Mouse (Mus musculus): ENCODE results near the gene Ggta1. TPM values are rescaled to one million over a fixed set of nuclear protein-coding genes. Genes with fewer than 3 reads are reported as not detected.

The Ggta1 gene
- polyA plus RNA-seq, 1 experiment from 2014 or later, result 4.8 TPM

DNA sequence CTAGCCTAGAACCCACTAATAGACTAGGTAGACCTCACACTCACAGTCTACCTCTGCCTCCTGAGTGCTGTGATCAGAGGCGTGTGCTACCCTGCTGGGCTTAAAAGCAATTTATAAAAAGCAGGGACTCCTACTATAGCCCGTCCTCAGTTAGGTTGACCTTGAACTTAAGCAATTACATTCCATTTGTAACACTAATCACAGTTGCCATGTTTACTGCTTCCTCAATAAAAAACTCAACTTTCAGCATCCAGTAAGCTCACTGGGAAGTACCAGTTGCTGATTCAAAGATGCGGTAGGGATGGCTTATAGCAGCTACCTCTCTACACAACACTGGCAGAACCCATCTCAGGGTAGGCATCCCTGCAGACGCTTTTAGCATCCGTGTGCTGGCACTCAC is 19.7 kb downstream of the Ggta1 start:
- no peak overlapping the region for H3K9ac ChIP-seq (replicated peaks)
- no peak overlapping the region for H3K4me2 ChIP-seq (replicated peaks)
- H3K27ac ChIP-seq (replicated peaks), result no peak overlapping the region
- H3K9me3 ChIP-seq, result no peaks in the 10 kb centered on the region
- H3K4me1 ChIP-seq, result no peaks in the 10 kb centered on the region
- no peak for ATAC-seq (replicated peaks)
- no peak overlapping the region for H3K4me3 ChIP-seq
- WGBS, result 79% methylated on average over 5 of the region's 5 CpGs
- no peaks in the 10 kb centered on the region for H3K36me3 ChIP-seq
- H3K27me3 ChIP-seq, result no peaks in the 10 kb centered on the region

DNA sequence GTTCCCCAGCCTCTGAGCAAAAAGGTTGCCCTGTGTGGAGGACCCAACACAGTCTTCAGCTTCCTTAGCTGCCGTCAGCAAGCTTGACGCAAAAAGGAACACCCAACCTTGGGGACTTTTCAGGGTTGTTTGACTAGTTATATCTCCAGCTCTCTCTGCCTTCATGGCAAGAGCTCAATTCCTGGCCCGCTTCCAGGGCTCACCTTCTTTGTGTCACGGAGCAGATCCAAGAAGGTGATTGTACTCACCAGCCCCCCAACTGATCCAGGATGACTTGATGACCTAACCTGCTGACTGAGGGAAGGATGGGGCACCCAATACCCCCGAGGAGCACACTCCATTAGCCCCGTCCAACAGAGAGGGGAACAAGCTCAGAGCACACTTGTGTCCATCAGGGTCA is 21.0 kb downstream of the Ggta1 start:
- Histone ChIP-seq H3K27me3 (no peaks in the 10 kb centered on the region), H3K9me3 (no peaks in the 10 kb centered on the region), H3K4me2 (replicated peaks) (no peak overlapping the region), H3K4me1 (no peaks in the 10 kb centered on the region), H3K36me3 (no peaks in the 10 kb centered on the region), H3K27ac (replicated peaks) (no peak overlapping the region), H3K4me3 (no peak overlapping the region), H3K9ac (replicated peaks) (no peak overlapping the region)
- ATAC-seq (replicated peaks), result no peak
- 79% methylated on average over 6 of the region's 6 CpGs for WGBS

DNA sequence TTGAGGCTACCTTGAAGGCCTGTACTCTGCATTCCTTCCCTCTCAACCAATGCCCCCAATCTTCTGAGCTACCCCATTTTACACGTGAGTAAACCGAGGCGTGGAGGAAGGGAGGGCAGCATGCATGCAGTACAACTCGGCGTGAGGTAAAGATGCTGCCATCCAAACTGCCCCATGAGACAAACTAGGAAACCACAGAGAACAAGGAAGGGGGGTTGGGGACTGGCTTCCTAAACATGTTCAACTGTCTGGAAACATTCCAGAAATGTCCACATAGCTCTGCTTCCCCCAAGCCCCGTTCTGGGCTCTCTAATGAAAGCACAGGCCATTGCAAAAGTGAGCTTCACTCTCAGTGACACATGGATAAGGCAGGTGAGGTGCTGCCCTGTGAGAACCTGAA is 21.6 kb downstream of the Ggta1 start:
- Histone ChIP-seq H3K9me3 (no peaks in the 10 kb centered on the region), H3K4me2 (replicated peaks) (no peak overlapping the region), H3K27ac (replicated peaks) (no peak overlapping the region), H3K36me3 (no peaks in the 10 kb centered on the region), H3K9ac (replicated peaks) (no peak overlapping the region), H3K4me1 (no peaks in the 10 kb centered on the region), H3K4me3 (no peak overlapping the region), H3K27me3 (no peaks in the 10 kb centered on the region)
- WGBS, result 86% methylated on average over 6 of the region's 6 CpGs
- ATAC-seq (replicated peaks), result no peak

DNA sequence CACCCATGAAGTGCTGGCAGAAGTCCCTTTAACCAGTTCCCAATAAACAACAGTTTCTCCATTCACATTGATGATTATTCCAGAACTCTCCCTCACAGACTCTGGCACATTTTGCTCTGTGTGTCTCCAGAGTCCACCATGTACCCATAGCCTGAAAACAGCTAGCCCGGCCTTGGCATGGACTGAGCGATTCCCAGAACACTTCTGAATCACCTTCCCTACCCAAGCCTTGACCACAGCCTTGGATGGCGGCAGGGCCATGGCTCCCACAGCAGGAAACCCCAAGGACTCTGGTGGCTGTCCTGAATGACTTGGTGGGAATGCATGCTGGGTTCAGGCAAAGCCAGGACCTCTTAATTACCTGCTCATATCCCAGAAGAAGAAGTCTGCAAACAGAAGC is 22.6 kb downstream of the Ggta1 start:
- Histone ChIP-seq H3K9ac (replicated peaks) (no peak overlapping the region), H3K4me3 (no peak overlapping the region), H3K27ac (replicated peaks) (no peak overlapping the region), H3K4me2 (replicated peaks) (no peak overlapping the region), H3K4me1 (no peaks in the 10 kb centered on the region), H3K36me3 (no peaks in the 10 kb centered on the region), H3K27me3 (no peaks in the 10 kb centered on the region), H3K9me3 (no peaks in the 10 kb centered on the region)
- WGBS, result 87% methylated on average over 3 of the region's 3 CpGs
- no peak for ATAC-seq (replicated peaks)

- no peaks in the 10 kb centered on the region for H3K9me3 ChIP-seq
- no peak overlapping the region for H3K4me2 ChIP-seq (replicated peaks)
- H3K36me3 ChIP-seq, result no peaks in the 10 kb centered on the region
- WGBS, result 99% methylated on average over 2 of the region's 2 CpGs
- ATAC-seq (replicated peaks), result no peak
- H3K27me3 ChIP-seq, result no peaks in the 10 kb centered on the region
- H3K4me3 ChIP-seq, result no peak overlapping the region
- H3K27ac ChIP-seq (replicated peaks), result no peak overlapping the region
- H3K9ac ChIP-seq (replicated peaks), result no peak overlapping the region
- H3K4me1 ChIP-seq, result no peaks in the 10 kb centered on the region
Observed at GRCm38 (mm10) chr2:35437796-35438195, 25.2 kb downstream of the Ggta1 start.

- no peaks in the 10 kb centered on the region for H3K9me3 ChIP-seq
- H3K36me3 ChIP-seq, result no peaks in the 10 kb centered on the region
- 86% methylated on average over 6 of the region's 6 CpGs for WGBS
- H3K27ac ChIP-seq (replicated peaks), result no peak overlapping the region
- H3K27me3 ChIP-seq, result no peaks in the 10 kb centered on the region
- no peak overlapping the region for H3K4me3 ChIP-seq
- H3K4me2 ChIP-seq (replicated peaks), result no peak overlapping the region
- no peak for ATAC-seq (replicated peaks)
- no peaks in the 10 kb centered on the region for H3K4me1 ChIP-seq
- no peak overlapping the region for H3K9ac ChIP-seq (replicated peaks)
Observed at GRCm38 (mm10) chr2:35434576-35435123, 28.4 kb downstream of the Ggta1 start.

DNA sequence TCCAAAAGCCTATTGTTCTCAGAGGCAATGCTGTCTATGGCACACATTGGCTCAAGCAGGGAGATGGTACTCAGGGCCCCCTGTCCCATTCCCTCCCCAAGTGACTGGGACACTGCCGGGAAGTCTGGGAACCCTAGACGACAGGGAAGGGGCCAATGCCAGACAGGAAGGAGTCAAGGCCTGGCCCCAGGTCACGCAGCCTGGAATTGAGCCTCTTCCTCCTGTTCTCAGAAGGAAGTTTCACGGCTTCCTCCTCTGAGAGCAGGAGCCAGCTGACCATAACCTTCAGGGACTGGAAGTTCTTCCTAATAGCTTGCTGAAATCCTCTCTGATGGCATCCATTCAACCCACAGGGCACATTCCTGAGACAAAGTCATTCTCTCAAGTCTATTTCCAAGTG is 29.6 kb downstream of the Ggta1 start:
- ATAC-seq (replicated peaks), result no peak
- no peak overlapping the region for H3K4me3 ChIP-seq
- 80% methylated on average over 4 of the region's 4 CpGs for WGBS
- no peak overlapping the region for H3K9ac ChIP-seq (replicated peaks)
- H3K27me3 ChIP-seq, result no peaks in the 10 kb centered on the region
- H3K27ac ChIP-seq (replicated peaks), result no peak overlapping the region
- H3K4me1 ChIP-seq, result no peaks in the 10 kb centered on the region
- no peak overlapping the region for H3K4me2 ChIP-seq (replicated peaks)
- H3K36me3 ChIP-seq, result no peaks in the 10 kb centered on the region
- no peaks in the 10 kb centered on the region for H3K9me3 ChIP-seq

GRCm38 (mm10) chr2:35432472-35432871 is 30.6 kb downstream of the Ggta1 start:
- WGBS, result 44% methylated on average over 7 of the region's 7 CpGs
- H3K27me3 ChIP-seq, result no peaks in the 10 kb centered on the region
- H3K4me3 ChIP-seq, result no peak overlapping the region
- no peak overlapping the region for H3K9ac ChIP-seq (replicated peaks)
- no peaks in the 10 kb centered on the region for H3K9me3 ChIP-seq
- ATAC-seq (replicated peaks), result no peak
- no peaks in the 10 kb centered on the region for H3K4me1 ChIP-seq
- H3K27ac ChIP-seq (replicated peaks), result no peak overlapping the region
- no peak overlapping the region for H3K4me2 ChIP-seq (replicated peaks)
- no peaks in the 10 kb centered on the region for H3K36me3 ChIP-seq

GRCm38 (mm10) chr2:35432011-35432410 is 31.0 kb downstream of the Ggta1 start:
- WGBS, result 58% methylated on average over 7 of the region's 7 CpGs

GRCm38 (mm10) chr2:35430806-35431205 is 32.2 kb downstream of the Ggta1 start:
- no peak overlapping the region for H3K4me2 ChIP-seq (replicated peaks)
- no peaks in the 10 kb centered on the region for H3K9me3 ChIP-seq
- H3K9ac ChIP-seq (replicated peaks), result no peak overlapping the region
- no peaks in the 10 kb centered on the region for H3K27me3 ChIP-seq
- WGBS, result 78% methylated on average over 8 of the region's 8 CpGs
- H3K4me1 ChIP-seq, result no peaks in the 10 kb centered on the region
- no peak overlapping the region for H3K4me3 ChIP-seq
- ATAC-seq (replicated peaks), result no peak
- H3K27ac ChIP-seq (replicated peaks), result no peak overlapping the region
- no peaks in the 10 kb centered on the region for H3K36me3 ChIP-seq

More at GRCm38 (mm10) chr2:35432011-35432410, 31.0 kb downstream of the Ggta1 start:
- no peak overlapping the region for H3K4me3 ChIP-seq
- H3K9me3 ChIP-seq, result no peaks in the 10 kb centered on the region
- no peaks in the 10 kb centered on the region for H3K4me1 ChIP-seq
- ATAC-seq (replicated peaks), result no peak
- H3K27me3 ChIP-seq, result no peaks in the 10 kb centered on the region
- no peak overlapping the region for H3K27ac ChIP-seq (replicated peaks)
- no peaks in the 10 kb centered on the region for H3K36me3 ChIP-seq
- no peak overlapping the region for H3K9ac ChIP-seq (replicated peaks)
- no peak overlapping the region for H3K4me2 ChIP-seq (replicated peaks)

DNA sequence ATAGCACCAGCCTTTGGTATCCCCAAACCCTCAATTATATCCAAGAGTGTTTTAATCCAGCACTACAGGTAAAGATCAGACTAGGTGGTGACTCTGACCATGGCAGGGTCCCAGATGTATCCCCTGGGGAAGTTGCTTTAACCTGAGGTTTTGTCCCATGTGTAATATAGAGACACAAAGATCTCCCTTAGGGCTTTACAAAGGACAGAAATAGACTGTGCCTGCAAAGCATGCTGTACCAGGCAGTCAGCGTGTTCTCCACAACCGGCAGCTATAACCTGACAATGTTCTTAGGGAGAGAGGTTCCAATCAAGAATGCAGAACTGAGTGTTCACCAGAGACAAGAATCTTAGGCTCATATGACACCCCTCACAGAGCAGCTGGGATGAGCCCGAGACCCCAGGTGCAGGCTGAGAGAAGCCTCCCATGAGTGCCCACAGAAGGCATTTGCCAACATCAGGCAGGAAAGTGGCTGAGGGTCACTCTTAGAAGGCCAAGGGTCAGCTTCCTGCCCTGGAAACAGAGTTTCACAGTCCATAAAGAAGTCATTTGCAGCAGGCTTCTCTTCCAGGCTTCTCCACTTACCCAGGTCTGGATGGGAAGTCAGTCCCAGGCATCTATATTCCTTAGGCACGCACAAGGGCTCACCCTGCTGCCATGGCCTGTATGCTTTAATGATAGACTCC is 34.3 kb downstream of the Ggta1 start:
- no peak overlapping the region for H3K27ac ChIP-seq (replicated peaks)
- WGBS, result 91% methylated on average over 4 of the region's 4 CpGs
- no peaks in the 10 kb centered on the region for H3K27me3 ChIP-seq
- ATAC-seq (replicated peaks), result no peak
- no peak overlapping the region for H3K4me2 ChIP-seq (replicated peaks)
- H3K9me3 ChIP-seq, result no peaks in the 10 kb centered on the region
- no peak overlapping the region for H3K4me3 ChIP-seq
- H3K4me1 ChIP-seq, result no peaks in the 10 kb centered on the region
- no peaks in the 10 kb centered on the region for H3K36me3 ChIP-seq
- no peak overlapping the region for H3K9ac ChIP-seq (replicated peaks)

GRCm38 (mm10) chr2:35427559-35427958 is 35.5 kb downstream of the Ggta1 start:
- no peak for ATAC-seq (replicated peaks)
- H3K4me3 ChIP-seq, result no peak overlapping the region
- no peaks in the 10 kb centered on the region for H3K27me3 ChIP-seq
- H3K27ac ChIP-seq (replicated peaks), result no peak overlapping the region
- H3K4me2 ChIP-seq (replicated peaks), result no peak overlapping the region
- 61% methylated on average over 2 of the region's 2 CpGs for WGBS
- H3K36me3 ChIP-seq, result no peaks in the 10 kb centered on the region
- no peak overlapping the region for H3K9ac ChIP-seq (replicated peaks)
- no peaks in the 10 kb centered on the region for H3K4me1 ChIP-seq
- H3K9me3 ChIP-seq, result no peaks in the 10 kb centered on the region

Data from forebrain, embryonic 15.5 days (tissue).